Mouse (Mus musculus): ENCODE measurements around the gene Tamm41.

Gene Tamm41

GRCm38 (mm10) chr6:115037103-115038094 lies at the start of gene Tamm41:
Gene Tamm41, minus strand, starts transcription at chr6:115037876.
- peak; percentile 88 for DNase-seq (ENCODE audit: low spot score)

- DNase-seq (ENCODE audit: low spot score): no peak
Measured at GRCm38 (mm10) chr6:115085274-115085841, 47.7 kb upstream of the Tamm41 start.

- no peak for DNase-seq (ENCODE audit: low spot score)
Measured at GRCm38 (mm10) chr6:115076781-115077575, 39.3 kb upstream of the Tamm41 start.

- no peak for DNase-seq (ENCODE audit: low spot score)
Measured at GRCm38 (mm10) chr6:115072024-115072423, 34.3 kb upstream of the Tamm41 start.

- peak; percentile 73 for DNase-seq (ENCODE audit: low spot score)
Measured at GRCm38 (mm10) chr6:115065411-115066241, 27.9 kb upstream of the Tamm41 start.

- no peak for DNase-seq (ENCODE audit: low spot score)
Measured at GRCm38 (mm10) chr6:115062605-115063350, 25.1 kb upstream of the Tamm41 start.

GRCm38 (mm10) chr6:115059227-115059626 lies 21.6 kb upstream of the Tamm41 start:
- no peak for DNase-seq (ENCODE audit: low spot score)

- peak; percentile 50 for DNase-seq (ENCODE audit: low spot score)
Measured at GRCm38 (mm10) chr6:115056699-115057098, 19.0 kb upstream of the Tamm41 start.

- no peak for DNase-seq (ENCODE audit: low spot score)
Measured at GRCm38 (mm10) chr6:115055440-115055839, 17.8 kb upstream of the Tamm41 start.

- DNase-seq (ENCODE audit: low spot score): no peak
Measured at GRCm38 (mm10) chr6:115051586-115052197, 14.0 kb upstream of the Tamm41 start.

GRCm38 (mm10) chr6:115049015-115049414 lies 11.3 kb upstream of the Tamm41 start:
- DNase-seq (ENCODE audit: low spot score): peak; percentile 72

GRCm38 (mm10) chr6:115047816-115048215 lies 10.1 kb upstream of the Tamm41 start:
- no peak for DNase-seq (ENCODE audit: low spot score)

- DNase-seq (ENCODE audit: low spot score): no peak
Measured at GRCm38 (mm10) chr6:115046064-115046463, 8.4 kb upstream of the Tamm41 start.

GRCm38 (mm10) chr6:115044709-115045108 lies 7.0 kb upstream of the Tamm41 start:
- peak; percentile 42 for DNase-seq (ENCODE audit: low spot score)

GRCm38 (mm10) chr6:115043657-115044500 lies 6.2 kb upstream of the Tamm41 start:
- DNase-seq (ENCODE audit: low spot score): no peak

GRCm38 (mm10) chr6:115042609-115043008 lies 4.9 kb upstream of the Tamm41 start:
- no peak for DNase-seq (ENCODE audit: low spot score)

- DNase-seq (ENCODE audit: low spot score): no peak
Measured at GRCm38 (mm10) chr6:115033441-115033840, 4.2 kb downstream of the Tamm41 start.

GRCm38 (mm10) chr6:115030098-115030497 lies 7.6 kb downstream of the Tamm41 start:
- peak; percentile 32 for DNase-seq (ENCODE audit: low spot score)

GRCm38 (mm10) chr6:115029248-115029647 lies 8.4 kb downstream of the Tamm41 start:
- peak; percentile 68 for DNase-seq (ENCODE audit: low spot score)
